Mouse (Mus musculus): ENCODE measurements around the gene Dus2.

Dus2 gene

GRCm38 (mm10) chr8:106046872-106047559 is 55.9 kb downstream of the Dus2 start:
- DNase-seq (ENCODE audit: low spot score), result no peak

GRCm38 (mm10) chr8:106047854-106048630 is 56.9 kb downstream of the Dus2 start:
- no peak for DNase-seq (ENCODE audit: low spot score)

DNA sequence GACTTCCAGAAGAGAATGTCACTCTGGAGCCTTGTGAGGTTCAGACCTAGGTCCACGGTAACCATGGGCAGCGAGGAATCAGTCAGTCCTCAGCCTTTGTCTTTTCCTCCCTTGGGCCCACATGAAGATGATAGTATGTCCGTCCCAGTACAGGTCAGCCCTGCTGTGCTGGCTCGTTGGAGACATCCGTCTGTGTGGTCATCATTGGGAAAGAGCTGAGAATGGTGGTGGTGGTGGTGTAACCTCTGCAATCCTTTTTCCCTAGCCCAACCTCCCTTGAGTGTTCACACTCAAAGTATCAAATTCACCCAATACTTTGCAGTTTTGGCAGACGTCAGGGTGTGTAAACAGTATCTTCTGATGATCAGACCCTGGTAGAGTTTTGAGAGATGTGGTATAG is 58.7 kb downstream of the Dus2 start:
- DNase-seq (ENCODE audit: low spot score), result no peak

GRCm38 (mm10) chr8:106051068-106051467 is 59.9 kb downstream of the Dus2 start:
- DNase-seq (ENCODE audit: low spot score), result no peak

GRCm38 (mm10) chr8:106052510-106053089 is 61.5 kb downstream of the Dus2 start:
- no peak for DNase-seq (ENCODE audit: low spot score)

DNA sequence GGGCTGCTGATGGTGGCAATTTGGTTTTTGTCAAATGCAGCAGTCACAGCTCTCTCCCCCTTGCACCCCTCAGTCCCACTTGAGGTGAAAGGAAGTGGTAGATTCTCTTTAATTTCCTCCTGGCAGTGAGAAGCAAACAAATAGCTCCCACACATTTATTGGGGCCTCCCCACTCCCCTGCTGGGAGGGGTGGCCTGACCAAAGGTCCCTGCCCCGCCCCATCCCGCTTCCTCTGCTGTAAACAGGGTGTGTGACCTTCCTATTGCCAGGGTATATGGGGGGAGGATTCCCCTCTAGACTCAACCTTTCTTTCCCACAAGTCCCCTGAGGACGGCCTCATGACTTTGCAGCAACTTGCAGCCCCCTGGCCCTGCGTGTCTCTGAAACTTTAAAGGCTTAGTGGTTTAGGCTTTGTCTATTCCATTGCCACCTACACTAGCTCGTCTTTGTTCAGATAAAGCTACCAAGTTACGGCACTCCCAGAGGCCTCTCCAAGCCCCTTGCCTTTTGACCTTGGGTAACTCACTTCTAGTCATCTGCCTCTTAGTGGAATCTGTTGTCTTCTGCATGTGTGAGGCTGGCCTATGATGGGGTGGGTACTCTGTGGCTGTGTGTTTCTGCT is 63.2 kb downstream of the Dus2 start:
- peak; percentile 38 for DNase-seq (ENCODE audit: low spot score)

GRCm38 (mm10) chr8:106055038-106055437 is 63.9 kb downstream of the Dus2 start:
- peak; percentile 47 for DNase-seq (ENCODE audit: low spot score)

DNA sequence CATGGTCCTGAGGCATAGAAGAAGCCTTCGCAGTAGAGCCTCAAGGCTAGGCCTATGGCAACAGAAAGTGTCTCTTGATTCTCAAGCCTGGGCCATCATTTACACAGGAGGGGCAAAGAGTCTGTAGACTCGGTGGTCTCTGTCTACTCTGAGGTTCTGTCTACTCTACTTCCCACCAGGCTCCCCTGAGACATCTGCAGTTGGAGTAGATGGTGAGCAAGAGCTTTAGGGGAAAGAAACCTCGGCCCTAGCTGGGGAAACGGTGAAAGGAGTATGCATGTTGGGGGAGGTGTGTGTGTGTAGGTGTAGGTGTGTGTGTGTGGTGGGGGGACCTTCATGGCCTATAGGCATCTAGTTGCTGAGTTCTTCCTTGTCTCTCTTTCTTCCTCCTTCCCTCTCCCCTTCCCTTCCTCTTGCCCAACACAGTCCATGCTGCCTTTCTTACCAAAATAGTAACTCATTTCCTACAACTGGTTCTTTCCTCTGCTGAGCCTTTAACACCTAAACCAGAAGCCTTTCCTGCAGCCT is 65.4 kb downstream of the Dus2 start:
- no peak for DNase-seq (ENCODE audit: low spot score)

DNA sequence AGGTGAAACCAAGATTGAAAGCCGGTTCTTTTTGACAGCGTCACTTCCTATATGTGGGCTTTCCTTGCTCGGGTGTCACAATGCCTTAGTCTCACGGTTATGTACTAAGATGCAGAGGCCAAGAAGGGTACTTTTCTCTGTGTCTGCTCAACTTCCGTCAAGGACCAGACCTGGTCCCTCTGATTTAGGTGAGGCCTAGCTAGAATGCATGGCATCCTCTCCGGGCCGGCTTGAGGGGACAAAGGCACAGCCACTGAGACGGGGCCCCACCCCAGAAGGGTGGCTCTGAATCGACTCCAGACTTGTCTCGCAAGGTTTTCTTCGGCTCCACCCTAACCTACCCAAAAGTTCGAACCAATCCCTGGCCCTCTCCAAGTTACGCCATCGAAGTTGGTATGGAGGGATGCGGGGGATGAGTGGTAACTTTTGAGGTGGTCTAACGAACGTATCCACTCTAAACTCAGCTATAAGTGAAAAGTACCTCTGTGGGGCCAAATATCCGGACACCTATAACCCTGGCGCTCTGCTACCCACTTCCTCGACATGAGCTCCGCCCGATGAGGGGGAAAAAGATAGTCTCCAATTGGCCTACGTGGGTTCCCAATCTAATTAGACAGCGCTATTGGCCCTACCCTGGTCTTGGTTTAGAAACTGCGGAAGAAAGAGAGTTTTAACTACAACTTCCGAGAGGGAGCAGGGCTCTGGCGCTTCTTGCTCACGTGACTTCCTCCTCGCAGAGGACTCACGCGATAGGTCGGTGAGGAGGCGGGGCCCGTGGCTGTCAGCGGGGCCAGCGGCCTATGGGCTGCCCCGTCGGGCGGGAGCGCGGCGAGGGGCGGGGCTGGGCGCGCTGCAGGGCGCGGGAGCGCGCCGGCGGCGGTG is 67.8 kb downstream of the Dus2 start, which contains the start of gene Nfatc3:
Gene Nfatc3 (plus strand): TSS at position 110 of the 882 bp plus-strand sequence.
- DNase-seq (ENCODE audit: low spot score), result peak; percentile 98

GRCm38 (mm10) chr8:106059613-106060371 is 68.7 kb downstream of the Dus2 start:
- peak; percentile 42 for DNase-seq (ENCODE audit: low spot score)

GRCm38 (mm10) chr8:106060521-106060920 is 69.4 kb downstream of the Dus2 start:
- no peak for DNase-seq (ENCODE audit: low spot score)

- DNase-seq (ENCODE audit: low spot score), result no peak
Measured at GRCm38 (mm10) chr8:106061686-106062085, 70.5 kb downstream of the Dus2 start.

- no peak for DNase-seq (ENCODE audit: low spot score)
Measured at GRCm38 (mm10) chr8:106063046-106063445, 71.9 kb downstream of the Dus2 start.

GRCm38 (mm10) chr8:106066721-106067120 is 75.6 kb downstream of the Dus2 start:
- DNase-seq (ENCODE audit: low spot score), result no peak

DNA sequence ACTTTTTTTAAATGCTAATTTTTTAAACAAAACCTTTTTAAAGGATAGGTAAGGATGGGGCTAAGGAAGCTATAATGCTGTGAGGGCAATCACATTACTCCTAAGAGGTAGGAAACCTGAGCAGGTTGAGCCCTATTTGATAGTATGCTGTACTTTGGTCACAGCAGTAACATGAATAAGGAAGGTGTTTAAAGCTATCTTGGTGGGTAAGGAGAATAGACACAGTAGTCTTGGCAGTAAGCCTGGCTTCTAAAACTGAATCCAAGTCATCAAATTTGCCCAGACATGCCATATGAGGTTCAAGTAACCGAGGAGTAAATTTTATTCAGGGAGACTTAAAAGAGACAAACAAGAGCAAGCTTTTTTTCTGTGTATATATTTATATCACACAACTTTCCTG is 78.4 kb downstream of the Dus2 start:
- no peak for DNase-seq (ENCODE audit: low spot score)

DNA sequence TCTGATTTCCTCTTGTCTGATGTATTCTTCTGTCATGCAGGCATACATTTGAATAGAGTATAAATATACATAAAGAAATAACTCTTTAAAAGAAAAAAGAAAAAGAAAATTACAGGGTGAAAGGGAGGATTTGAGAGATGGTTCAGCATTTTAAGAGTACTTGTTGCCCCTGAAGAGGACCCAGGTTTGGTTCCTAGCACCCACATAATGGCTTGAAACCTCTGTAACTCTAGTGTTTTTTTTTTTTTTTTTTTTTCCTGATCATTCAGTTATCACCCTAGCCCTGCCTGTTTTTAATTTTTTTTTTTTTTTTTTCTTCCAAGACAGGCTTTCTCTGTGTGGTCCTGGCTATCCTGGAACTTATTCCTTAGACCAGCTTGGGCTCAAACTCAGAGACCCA is 81.0 kb downstream of the Dus2 start:
- DNase-seq (ENCODE audit: low spot score), result no peak

- no peak for DNase-seq (ENCODE audit: low spot score)
Measured at GRCm38 (mm10) chr8:106074236-106074635, 83.1 kb downstream of the Dus2 start.

- no peak for DNase-seq (ENCODE audit: low spot score)
Measured at GRCm38 (mm10) chr8:106074659-106075058, 83.5 kb downstream of the Dus2 start.

DNA sequence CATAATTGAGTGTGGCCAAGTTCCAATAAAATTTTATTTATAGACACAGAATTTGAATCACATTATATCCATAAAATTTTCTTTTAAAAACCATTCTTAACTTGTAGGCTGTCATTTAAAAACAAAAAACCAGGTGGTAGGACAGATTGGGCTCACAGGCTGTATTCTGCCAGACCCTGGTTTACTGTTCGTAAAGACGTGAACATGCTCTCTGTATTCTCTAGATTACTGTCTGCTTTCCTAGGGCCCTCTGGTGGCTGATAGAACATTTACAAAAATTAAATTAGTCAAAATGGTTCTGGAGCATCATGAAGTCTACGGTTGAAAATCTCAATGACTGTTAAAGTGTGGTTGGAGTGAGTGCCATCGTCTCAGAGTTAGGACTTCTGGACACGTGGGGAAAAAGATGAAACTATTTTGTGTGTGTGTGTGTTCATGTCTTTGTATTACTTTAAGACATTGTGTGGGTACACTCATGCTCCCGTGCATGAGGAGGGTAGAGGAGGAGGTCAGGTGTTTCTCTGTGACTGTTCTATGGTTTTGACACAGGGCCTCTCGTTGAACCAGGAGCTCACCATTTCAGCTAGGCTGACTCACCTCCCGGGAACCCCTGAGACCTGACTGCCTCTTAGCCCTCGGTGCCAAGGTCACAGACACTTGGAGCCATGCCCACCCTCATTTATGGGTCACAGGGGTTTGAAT is 84.2 kb downstream of the Dus2 start:
- DNase-seq (ENCODE audit: low spot score), result no peak

DNA sequence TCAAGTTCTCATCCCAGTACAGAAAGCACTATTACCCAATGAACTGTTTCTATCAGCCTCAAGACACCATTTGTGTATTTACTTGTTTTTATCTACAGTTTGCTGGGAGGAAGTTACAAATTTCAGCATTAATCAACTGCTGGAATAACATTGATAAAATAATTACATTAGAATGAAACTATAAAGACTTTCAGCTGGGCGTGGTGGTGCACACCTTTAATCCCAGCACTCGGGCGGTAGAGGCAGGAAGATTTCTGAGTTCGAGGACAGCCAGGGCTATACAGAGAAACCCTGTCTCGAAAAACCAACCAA is 84.7 kb downstream of the Dus2 start:
- no peak for DNase-seq (ENCODE audit: low spot score)
